Mouse (Mus musculus): ENCODE results near the gene Tmod2.
A peak's percentile ranks its signal among the peaks of the same experiment; 100 is the strongest.

The Tmod2 gene

DNA sequence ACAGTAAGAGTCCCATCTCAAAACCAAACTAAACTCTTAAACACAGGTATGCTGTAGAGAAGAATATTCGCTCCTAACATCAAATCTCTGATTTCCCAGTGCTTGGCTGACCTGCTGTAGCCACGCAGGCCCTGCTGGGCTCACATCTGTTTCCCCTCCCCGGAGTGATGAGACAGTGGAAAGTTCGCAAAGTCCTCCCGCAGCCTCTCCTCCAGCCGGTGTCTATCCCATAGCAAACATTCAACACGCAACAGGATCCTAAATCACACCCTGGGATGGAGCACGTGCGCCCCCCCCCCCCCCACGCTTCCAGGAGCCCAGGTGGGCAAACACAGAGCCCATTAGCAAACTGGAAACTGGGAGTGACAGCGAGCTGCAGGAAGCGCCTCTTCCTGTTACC is 9.6 kb downstream of the Tmod2 start:
- no peak for DNase-seq (ENCODE audit: low read depth, low spot score)

DNA sequence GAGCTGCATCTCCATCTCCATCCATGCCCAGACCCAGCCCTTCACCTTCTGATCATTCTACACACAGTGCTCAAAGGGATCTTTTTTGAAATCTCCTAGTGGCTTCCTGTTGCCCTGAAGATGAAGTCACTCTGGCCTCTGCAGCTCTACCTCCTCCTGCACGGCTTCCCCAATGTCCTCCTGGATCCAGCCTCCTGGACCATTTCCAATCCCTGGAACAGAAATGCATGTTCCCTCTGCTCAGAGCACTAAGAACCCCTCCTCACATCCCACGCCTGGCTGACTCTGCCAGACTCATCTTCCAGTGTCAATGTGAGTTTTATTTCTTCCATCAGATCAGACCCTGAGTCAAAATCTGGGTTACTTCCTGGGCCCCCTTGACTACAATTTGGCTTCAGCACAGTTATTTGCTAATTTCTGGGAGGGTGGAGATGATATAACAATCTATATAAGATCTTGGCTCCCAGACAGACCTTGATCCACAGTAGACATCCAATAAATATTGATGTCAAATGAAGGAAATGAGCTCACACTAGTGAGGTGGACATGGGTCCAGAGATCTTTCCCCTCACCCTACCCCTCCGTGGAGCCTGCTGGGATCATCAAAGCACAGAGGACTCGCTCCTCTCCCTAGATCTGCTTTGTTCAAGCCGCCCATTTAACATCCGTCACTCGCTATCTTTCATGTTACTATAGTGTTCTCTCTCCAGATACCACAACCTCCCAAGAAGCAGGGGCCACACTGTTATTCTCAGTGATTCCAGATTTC is 10.8 kb downstream of the Tmod2 start:
- no peak for DNase-seq (ENCODE audit: low read depth, low spot score)

DNA sequence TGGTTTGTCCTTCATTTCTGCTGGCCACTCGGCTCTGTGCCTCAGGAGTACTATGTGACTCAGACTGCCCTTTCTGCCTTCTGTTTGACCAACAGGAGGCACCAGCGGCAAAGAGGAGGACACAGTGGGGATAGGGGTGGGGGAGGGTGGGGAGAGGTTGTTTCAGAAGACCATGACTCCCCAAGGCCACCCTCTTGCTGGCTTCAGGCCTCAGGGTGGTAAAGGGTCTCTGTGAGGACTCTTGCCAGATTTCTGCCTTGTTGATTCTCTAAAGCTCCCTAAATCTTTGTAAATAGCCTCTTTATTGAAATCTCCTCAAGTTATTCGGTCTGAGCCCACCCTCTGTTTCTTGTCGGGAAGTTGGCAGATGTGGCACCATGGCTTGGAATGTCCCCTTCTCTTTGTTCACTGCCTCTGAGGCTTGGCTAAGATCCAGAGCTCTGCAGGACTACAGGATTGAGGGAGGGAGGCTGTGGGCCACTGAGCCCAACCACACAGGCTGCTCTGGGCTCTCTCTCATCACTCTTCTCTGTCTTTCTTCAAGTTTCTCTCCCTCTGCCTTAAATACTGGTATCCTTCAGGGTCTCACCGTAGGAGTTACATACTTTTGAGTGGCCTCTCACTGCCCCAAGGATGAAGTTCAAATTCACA is 11.8 kb downstream of the Tmod2 start:
- DNase-seq (ENCODE audit: low read depth, low spot score) = no peak

DNA sequence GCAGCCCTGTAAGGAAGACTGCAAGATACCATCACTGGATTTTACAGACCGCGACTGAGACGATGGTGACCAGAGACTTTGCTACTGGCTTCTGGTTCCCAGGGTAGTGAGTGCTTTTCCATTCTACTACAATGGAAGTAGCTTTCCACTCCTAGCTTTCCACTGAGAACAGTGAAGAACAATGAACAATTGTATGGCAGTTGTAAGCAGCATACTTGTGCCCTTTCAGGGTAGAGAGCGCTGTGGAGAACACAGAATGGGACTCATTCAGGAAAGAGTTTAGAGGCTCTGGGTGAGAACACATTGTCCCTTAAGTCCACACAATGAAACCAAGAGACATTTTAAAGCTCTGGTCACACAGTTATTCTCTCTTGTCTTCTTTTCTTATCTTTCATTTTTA is 13.5 kb downstream of the Tmod2 start:
- no peak for DNase-seq (ENCODE audit: low read depth, low spot score)

DNA sequence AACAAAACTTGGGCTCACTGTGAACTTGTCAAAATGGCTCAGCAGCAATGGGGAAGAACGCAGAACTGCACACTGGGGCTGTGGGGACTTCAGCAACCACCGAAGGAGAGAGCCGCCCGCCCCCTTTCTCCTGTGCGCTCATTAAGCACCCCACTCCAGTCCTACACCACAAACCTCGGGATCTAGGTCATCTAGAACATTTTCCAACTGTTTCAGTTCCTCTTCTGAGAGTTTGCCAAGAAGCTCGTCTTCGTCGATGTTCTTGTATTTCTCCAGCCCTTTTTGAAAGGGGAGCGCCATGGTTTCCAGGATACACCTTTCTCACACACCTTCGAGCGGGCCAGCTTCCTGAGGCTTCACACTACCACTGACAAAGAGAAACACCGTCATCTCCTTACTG is 14.1 kb downstream of the Tmod2 start:
- no peak for DNase-seq (ENCODE audit: low read depth, low spot score)

DNA sequence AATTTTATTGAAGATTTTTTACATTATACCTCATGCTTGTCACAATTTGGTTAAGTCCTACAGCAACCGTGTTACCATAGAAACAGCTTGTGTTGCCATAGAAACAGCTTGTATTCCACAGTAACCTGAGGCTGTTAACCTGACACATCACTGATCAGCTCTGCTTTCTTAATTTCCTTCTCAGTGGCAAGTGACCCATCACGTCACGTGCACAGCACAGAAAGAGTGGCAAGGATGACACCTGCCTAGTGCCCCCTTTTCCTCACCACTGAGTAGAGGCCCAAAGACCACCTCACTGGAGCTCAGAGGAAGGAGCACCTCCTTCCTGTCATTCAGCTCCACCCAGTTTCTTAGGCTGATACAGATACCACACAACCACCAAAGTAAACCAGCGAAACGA is 17.6 kb downstream of the Tmod2 start:
- no peak for DNase-seq (ENCODE audit: low read depth, low spot score)

DNA sequence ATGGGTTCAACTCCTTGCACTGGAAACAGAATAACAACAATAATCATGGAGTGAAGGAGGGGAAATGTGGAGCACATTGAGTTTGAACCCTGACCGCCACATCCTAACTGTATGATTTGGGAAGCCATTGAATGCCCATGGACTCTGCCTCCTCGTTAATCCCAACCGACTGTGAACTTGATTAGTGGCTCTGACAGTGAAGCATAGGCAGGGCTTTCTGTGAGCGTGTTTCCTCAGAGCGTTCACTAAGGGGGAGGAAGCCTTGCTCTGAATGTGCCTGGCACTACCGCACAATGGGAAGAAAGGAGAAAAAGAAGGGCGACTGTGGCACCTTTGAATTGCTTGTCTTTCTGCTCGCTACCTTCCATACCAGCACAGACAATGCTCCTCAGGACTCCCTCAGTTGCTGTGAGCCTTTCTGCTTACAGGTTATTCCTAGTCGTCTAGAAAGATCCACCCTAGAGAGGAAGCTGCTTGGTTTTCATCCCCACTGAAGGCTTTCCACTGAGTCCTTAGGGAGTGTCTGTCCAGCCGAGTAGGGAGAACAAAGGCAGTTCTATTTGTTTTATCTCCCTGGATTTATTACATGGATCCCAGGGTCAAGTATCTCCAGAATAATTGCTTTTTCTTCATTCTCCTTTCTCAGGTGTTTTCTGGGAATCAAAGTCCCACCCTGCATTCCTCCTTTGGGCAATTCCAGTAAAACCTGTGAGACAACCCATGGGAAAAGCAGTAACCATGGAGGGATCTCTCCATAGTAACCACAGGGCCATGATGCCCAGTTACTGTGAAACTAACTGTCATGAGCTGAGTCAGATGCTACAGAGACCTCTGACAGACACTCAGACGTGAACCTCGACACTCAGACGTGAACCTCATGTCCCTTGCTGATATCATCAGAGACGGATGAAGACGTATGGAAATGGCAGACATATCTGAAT is 21.0 kb downstream of the Tmod2 start:
- no peak for DNase-seq (ENCODE audit: low read depth, low spot score)

DNA sequence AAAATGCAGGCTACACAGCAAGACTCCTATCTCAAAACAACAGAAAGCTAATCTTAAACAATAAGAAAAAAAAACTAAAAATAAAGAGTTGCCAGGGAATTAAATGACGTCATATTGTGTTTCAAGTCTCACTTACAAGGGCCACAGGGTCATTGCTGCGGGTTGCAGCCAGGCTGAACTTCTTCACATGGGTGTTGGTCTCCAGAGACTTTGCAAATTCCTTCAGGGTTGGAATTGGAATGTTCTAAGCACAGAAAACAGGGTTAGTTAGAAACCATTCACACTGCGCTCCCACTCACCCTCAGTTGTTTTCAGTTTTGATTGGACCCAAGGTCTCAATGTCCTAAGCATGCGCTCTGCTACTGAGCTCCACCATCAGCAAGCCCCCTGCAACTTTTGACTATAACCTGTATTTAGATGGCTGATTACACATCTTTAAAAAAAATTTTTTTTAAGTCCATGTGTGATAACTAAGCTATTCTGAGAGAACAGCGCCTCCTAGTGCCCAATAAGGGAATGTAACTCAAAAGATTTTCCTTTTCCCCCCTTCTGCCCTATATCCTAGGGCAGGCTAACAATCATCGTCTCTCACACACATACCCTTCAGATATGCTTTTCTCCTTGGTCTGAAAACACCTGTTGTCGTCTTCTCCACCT is 29.3 kb downstream of the Tmod2 start:
- peak; percentile 47 for DNase-seq (ENCODE audit: low read depth, low spot score)

DNA sequence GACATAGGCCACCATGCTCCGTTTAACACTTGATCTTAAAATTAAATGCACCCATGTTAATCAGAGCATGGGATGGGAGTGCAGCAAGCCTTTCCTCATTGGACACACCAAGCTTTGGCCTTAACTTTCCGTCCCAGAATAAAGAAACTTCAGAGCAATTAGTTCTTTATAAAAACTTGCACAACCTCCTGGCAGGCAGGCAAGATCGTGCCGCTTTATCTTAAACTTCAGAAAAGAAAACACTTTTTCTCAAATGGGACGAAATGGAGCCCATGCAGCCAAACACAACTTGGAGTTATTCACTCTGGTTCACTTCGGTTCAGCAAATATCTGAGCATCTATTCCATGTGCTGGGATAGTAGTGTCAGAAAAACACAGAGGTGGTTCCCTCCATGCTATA is 31.8 kb downstream of the Tmod2 start:
- no peak for DNase-seq (ENCODE audit: low read depth, low spot score)

DNA sequence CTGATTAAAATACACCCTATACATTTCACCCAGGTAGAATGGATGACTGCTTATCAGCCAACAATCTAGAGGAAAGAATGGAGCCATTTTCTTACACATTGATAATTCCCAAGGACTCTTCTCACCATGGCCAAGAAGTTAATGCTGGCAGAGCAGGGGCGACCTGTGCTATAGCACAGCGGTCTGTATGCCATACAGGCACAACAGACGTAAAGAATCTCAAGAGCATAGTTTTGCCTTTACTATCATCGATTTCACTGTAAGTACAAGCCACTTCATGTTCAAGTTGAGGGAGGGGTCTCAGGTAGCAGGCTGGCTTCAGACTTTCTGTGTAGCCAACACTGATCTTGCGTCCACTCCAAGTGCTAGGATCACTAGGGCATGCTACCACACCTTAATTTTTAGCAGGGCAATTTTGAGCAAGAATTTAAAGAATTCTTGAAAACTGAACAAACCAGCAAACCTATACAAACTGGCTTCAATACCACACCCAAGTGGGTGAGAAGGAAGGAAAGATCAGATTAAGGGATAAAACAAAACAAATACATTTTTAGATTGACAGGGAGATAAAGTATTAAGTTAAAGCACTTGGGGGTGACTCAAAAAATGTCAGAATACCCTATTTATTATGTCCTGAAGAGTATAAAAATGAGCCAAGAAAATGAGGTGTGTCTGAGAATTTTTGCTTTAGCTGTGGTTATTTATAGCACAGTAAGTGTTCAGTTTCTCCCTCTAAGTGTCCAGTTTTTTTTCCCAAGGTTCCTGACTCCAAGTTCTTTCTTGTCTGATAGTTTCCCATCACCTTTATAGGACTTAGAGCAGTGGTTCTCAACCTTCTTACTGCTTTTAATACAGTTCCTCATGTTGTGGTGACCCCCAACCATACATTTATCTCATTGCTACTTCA is 39.8 kb downstream of the Tmod2 start:
- DNase-seq (ENCODE audit: low read depth, low spot score) = no peak

DNA sequence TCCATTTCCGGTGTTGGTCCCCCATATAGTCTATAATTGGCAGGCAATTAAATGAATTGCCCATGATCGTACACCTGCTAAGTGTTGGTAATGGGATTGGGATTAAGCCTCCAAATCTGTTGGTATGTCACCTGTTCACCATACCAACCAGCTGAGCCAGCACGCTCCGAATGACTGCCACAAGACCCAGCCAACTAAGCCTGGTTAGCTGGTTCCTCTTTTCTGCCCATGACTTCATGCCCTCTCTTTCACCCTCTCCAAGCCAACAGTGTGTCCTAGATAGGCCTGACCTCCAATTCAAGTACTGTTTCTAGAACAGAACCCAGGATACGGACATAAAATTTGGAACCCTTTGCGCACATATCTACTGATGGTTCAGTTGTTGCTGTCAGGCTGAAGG is 42.7 kb downstream of the Tmod2 start:
- no peak for DNase-seq (ENCODE audit: low read depth, low spot score)

DNA sequence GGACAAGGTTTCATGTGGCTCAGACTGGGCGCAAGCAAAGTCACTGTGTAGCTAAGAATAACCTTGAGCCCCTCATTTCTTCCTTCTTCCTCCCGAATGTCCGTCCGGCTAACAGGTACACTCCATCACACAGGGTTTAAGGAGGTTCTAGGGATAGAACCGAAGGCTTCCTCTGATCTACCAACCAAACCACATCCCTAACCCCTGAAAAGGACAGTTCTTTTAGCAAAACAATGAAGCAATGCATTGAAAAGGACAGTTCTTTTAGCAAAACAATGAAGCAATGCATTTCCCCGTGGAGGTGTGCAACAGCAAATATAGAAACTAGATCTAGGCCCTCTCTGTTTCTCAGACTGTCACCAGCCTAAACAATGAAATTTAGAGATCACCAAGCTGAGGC is 46.2 kb downstream of the Tmod2 start:
- no peak for DNase-seq (ENCODE audit: low read depth, low spot score)

DNA sequence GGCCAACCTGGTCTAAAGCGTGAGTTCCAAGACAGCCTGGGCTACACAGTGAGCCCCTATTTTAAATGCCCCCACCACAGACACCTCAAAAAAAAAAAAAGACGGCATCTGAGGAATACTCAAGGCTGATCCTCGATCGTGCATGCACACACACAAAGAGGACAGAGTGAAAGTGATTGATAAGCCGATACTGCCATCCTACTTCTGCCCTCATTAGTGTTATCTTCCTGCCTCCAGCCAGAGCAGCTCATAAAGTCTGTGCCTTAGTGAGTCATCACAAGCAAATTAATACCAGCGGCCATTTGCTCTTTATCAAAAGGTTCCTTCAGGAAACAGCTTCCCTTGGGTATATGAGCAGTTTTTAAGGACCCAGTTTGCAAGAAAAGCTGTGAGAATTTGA is 47.5 kb downstream of the Tmod2 start:
- no peak for DNase-seq (ENCODE audit: low read depth, low spot score)

DNA sequence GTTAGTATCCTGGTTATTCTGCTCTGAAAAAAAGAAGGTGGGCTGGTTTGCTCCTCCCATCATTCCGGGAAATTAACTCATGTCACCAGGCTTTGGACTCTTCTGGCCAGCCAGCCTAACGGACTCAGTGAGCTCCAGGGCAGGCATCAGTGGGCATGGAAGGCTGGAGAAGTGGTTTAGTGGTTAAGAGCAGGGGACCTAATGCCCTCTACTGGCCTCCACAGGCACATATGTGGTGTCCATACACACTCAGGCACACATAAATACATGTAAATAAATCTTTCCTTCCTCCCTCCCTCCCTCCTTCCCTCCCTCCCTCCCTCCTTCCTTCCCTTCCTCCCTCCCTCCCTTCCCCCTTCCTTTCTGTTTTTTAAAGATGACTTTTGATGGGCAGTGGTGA is 47.9 kb downstream of the Tmod2 start:
- no peak for DNase-seq (ENCODE audit: low read depth, low spot score)

DNA sequence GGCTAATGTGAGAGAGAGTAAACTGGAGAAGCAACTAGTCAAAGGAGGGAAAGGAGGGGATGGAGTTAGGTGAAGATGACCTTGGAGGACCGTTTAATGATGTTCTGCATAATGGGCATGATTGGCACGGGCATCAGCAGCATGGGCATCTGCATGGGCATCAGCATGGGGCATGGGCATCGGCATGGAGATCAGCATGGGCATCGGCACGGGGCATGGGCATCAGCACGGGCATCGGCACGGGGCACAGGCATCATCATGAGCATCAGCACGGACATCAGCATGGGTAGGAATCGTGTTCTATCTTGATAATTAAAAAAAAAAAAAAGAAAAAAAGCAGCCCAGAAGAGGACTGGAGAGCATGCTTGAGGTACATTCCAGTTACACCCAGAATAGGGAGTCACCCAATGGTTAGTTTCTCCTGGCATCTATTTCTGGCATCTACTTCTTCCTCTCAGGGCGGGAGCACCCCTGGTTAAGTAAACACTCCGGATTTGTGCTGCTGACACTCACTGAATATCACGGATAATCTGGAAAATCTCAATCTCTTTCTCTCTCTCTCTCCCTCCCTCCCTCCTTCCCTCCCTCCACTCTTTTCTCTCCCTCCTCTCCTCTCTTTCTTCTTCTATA is 50.0 kb downstream of the Tmod2 start:
- DNase-seq (ENCODE audit: low read depth, low spot score) = no peak

DNA sequence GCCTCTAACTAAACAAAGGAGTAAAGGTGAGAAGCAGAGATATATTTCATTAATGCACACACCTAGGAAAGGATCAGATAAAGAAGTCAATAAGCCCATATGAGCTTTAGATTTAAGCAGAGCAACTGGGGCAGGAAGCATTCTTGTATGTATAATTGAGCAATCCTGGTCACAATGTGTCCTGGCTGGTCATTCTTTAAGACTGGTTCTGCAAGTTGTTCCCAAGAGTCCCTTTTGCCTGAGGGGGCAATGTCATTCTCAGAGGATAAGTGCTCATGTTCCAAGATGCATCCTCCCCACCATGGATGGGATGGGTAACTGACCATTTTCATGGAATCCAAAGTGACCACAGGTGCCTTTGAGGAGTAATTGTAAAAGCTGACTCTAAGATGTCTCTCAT is 50.8 kb downstream of the Tmod2 start:
- DNase-seq (ENCODE audit: low read depth, low spot score) = no peak

DNA sequence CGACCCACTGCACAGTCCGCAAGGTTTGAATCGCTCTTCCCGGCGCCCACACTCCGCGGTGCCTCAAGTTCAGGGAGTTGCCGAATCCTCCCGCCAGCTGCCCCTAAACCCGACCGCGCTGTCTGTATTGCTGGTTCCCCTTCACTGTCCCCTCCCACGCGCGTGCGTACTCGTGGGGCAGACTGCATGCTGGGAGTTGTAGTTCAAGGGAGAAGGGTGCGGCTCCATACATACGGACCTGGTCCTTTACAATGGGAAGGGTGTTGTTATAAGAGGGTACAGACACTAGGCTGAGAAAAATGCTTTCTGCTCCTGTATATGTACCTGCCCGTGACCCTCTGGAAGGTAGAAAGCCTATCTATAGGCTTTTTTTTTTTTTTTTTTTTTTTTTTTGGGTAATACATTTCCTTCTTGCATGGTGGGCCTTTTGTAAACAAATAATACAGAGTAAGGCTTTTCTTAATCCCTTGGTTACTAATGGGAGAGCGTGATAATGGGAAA is 51.6 kb downstream of the Tmod2 start, which contains the start of gene Tmod3:
Gene Tmod3 (minus strand): TSS at position 146 of the 501 bp plus-strand sequence.
- DNase-seq (ENCODE audit: low read depth, low spot score) = peak; percentile 91

DNA sequence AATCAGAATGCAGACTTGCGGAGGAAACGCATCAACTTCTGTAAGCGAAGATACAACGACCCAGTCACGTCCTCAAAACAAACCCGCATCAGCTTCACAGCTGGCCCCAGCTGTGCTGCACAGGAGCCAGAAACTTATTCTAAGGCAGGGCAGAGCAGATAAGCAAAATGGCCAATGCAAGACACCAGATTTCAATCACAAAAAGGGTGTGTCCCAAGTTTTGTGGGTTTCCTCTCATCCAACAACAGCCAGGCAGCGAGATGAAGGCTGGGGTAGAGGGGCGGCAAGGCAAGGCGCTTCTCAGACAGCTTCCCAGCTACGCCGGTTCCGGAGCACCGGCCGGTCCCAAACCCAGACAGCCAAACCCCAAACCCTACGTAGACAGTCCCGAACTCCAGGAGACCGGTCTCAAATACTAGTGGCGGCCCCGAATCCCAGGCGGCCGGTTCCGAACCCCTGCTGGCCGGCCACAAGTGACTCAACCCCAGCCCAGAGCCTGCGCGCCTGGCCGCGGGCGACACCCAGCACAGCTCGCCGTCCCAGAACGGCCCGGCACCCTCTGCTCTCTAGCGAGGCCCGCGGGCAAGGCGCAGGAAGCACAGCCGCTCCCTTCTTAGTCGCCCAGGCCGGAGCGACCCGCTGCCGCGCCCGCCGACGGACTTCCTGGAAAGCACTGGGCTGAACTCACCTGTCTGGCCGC is 52.2 kb downstream of the Tmod2 start:
- peak; percentile 75 for DNase-seq (ENCODE audit: low read depth, low spot score)

DNA sequence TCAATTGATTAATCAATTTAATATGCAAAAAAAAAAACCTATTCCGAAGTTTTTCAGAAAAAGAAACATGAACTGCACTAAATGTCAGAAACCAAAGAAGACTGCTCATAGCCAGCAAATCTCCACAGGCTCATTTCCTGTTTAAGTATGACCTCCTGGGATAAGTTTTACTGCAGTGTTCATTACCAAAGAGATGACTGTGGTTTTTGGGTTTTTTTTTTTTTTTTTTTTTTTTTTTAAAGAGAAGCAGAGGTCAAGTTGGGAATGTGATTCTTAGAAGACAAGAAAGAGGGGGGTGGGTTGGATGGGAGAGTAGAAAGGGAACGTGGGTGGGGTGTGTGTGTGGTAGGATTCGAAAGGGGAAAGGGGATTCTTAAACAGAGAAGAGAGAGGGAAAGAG is 52.8 kb downstream of the Tmod2 start:
- DNase-seq (ENCODE audit: low read depth, low spot score) = no peak

All from CD4-positive helper T cell, adult 2 months (primary cell).